Mouse (Mus musculus) adrenal gland, adult 18-20 months (tissue): ENCODE data around the gene Rbm48. TPM values are rescaled to one million over a fixed set of nuclear protein-coding genes. Genes with fewer than 3 reads are reported as not detected.
A peak's percentile ranks its signal among the peaks of the same experiment; 100 is the strongest.

Experiments
- DNase-seq, 2 experiments: peaks; one replicate each; pipeline ENCODE4 v3.0.0; 2021 to 2022; ENCODE audit warnings: low spot score in 2 of 2
- total RNA-seq, 2 experiments: library from RNA; stranded (reverse); gene quantifications; 1 replicate in 1 of 2; 2 replicates in 1 of 2; pipeline ENCODE4 v1.2.3; 2021

Gene Rbm48
- total RNA-seq, 2 experiments from 2014 or later: 7.6 to 10.8 TPM

- no peak for DNase-seq
Measured at GRCm38 (mm10) chr5:3554198-3554597, 42.2 kb downstream of the Rbm48 start.

GRCm38 (mm10) chr5:3551481-3551880, 44.9 kb downstream of the Rbm48 start:
- DNase-seq: no peak

GRCm38 (mm10) chr5:3546226-3546625, 50.2 kb downstream of the Rbm48 start:
- DNase-seq: no peak

- DNase-seq: no peak
Measured at GRCm38 (mm10) chr5:3544480-3544769, 52.0 kb downstream of the Rbm48 start.

- peak; percentile 100 for DNase-seq
Measured at GRCm38 (mm10) chr5:3543629-3544479, 52.5 kb downstream of the Rbm48 start, which contains the start of gene Fam133b. Fam133b (plus strand) TSS chr5:3543833.

- no peak for DNase-seq
Measured at GRCm38 (mm10) chr5:3541871-3542270, 54.5 kb downstream of the Rbm48 start.

GRCm38 (mm10) chr5:3538505-3539472, 57.6 kb downstream of the Rbm48 start:
- DNase-seq: no peak

- no peak for DNase-seq
Measured at GRCm38 (mm10) chr5:3536592-3537212, 59.7 kb downstream of the Rbm48 start.

Other genes with a start within 250 kb of the Rbm48 start
- gene Fam133b, start 52.8 kb downstream of the Rbm48 start, total RNA-seq: 10 to 100 TPM; 28.2 to 30.8 TPM
- 1 to 10 TPM; 2.7 to 3.3 TPM for gene 1700109H08Rik, start 25.0 kb downstream of the Rbm48 start, total RNA-seq
- 10 to 100 TPM; 19.3 to 32.2 TPM for gene Pex1, start 519 bp downstream of the Rbm48 start, total RNA-seq
- not detected for gene Tmbim7, start 54.6 kb upstream of the Rbm48 start, total RNA-seq
- 100 to 1,000 TPM; 154 to 167 TPM for gene Gatad1, start 60.6 kb upstream of the Rbm48 start, total RNA-seq
- gene Ankib1, start 206.3 kb upstream of the Rbm48 start, total RNA-seq: 10 to 100 TPM; 53.7 to 84.6 TPM
- gene Krit1, start 206.6 kb upstream of the Rbm48 start, total RNA-seq: 10 to 100 TPM; 43.7 to 52.4 TPM
- not detected for gene Lrrd1, start 248.6 kb upstream of the Rbm48 start, total RNA-seq